Mouse (Mus musculus) neural tube, embryonic 12.5 days (tissue): Measurements from ENCODE around the gene Yipf4. TPM values are rescaled to one million over a fixed set of nuclear protein-coding genes. Genes with fewer than 3 reads are reported as not detected.
A peak's percentile ranks its signal among the peaks of the same experiment; 100 is the strongest.
"Not testable (repeated sequence)": the region's sequence is repeated elsewhere in the genome, so short reads cannot be mapped to it uniquely, and the experiment has no call there.

Source experiments
- ATAC-seq: fragments of 200-750 bp; cut with Nextera tagmentation; 2 replicates; pipeline ENCODE4 v1.8.0; 2017; ENCODE audit warnings: low read depth, mild to moderate bottlenecking, moderate TSS enrichment, moderate library complexity; ENCODE audit not compliant: low FRiP score
- H3K27ac ChIP-seq: fragments of 300-500 bp; sonication (generic); 2 replicates; pipeline ENCODE4 v1.5.1; 2016
- H3K27me3 ChIP-seq: fragments of 300-500 bp; sonication (generic); replicated peaks from 2 replicates; pipeline ENCODE4 v1.6.1; 2016; ENCODE audit warnings: mild to moderate bottlenecking
- H3K36me3 ChIP-seq: fragments of 300-500 bp; sonication (generic); 2 replicates; pipeline ENCODE4 v1.6.1; 2016; ENCODE audit warnings: mild to moderate bottlenecking
- H3K4me1 ChIP-seq: fragments of 300-500 bp; sonication (generic); 2 replicates; pipeline ENCODE4 v1.6.1; 2016
- H3K4me2 ChIP-seq: fragments of 300-500 bp; sonication (generic); replicated peaks from 2 replicates; pipeline ENCODE4 v1.6.1; 2016; ENCODE audit warnings: mild to moderate bottlenecking
- H3K4me3 ChIP-seq: fragments of 300-500 bp; sonication (generic); 2 replicates; pipeline ENCODE4 v1.5.1; 2016
- H3K9ac ChIP-seq: fragments of 300-500 bp; sonication (generic); 2 replicates; pipeline ENCODE4 v1.6.1; 2016; ENCODE audit warnings: mild to moderate bottlenecking
- H3K9me3 ChIP-seq: fragments of 300-500 bp; sonication (generic); 2 replicates; pipeline ENCODE4 v1.6.1; 2016; ENCODE audit warnings: mild to moderate bottlenecking
- whole genome bisulfite sequencing: fragments of 180-500 bp; shearing (Covaris S2); methylation state at CpG from one replicate; pipeline ENCODE4 v1.1.7; 2016; 5-methylcytosine and 5-hydroxymethylcytosine counted together
- polyA plus RNA-seq: library from polyadenylated mRNA; unstranded; fragments of >200 nt; fragmentation: Nextera tagmentation; extraction: Ambion mirVana; gene quantifications from 2 replicates; pipeline ENCODE4 v1.2.1, GENCODE M21; 2016

The Yipf4 gene
- 58.0 and 64.6 TPM in 2 replicates for polyA plus RNA-seq

DNA sequence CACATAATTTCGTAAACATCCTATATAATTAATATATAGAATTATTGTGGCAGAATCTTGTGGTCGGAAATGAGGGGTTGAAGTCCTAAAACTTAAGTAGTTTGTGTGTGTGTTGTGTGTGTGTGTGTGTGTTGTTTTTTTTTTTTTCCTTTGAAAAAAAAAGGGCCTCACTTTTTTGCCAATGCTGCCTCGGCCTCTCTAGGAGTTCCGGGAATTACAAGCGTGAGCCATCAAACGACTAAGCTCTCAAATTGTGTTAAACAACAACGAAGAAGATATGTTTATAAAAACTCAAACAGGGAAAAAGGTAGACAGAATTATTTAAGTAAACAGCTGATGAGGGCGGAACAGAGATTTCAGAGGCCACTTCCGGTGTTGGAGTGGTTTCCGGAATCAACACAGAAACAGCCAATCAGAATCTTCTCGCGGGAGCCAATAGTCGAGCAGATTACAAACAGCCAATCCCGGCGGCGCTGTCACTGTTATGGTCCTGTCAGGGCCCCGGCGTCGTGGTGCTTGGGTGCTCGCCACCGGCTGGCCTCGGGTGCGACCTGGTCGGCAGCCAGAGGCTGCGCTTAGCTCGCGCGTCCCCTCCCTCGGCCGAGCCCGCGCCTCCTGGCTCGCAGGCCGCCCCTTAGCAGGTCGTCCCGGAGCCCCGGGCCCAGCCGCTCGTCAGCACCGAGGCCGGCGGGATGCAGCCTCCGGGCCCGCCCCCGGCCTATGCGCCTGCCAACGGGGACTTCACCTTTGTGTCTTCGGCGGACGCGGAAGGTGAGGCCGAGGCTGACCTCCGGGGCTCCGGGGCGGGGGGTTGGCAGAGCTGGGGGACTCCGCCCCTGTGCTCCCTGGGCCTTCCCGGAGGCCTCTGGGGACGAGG lies at the start of gene Yipf4:
Gene Yipf4 (plus strand): TSS at position 470 of the 877 bp plus-strand sequence.
- Histone ChIP-seq H3K4me3 (peak within 1 kb of the TSS; percentile 100), H3K27me3 (no peaks in the 10 kb centered on the region), H3K9me3 (no peaks in the 10 kb centered on the region), H3K9ac (peak within 1 kb of the TSS; percentile 96), H3K27ac (peak within 1 kb of the TSS; percentile 84), H3K4me2 (peak within 1 kb of the TSS; percentile 67), H3K36me3 (peaks cover 16% of the 10 kb centered on the region), H3K4me1 (no peaks in the 10 kb centered on the region)
- ATAC-seq, result peak; percentile 100
- WGBS, result 5% methylated on average over 58 of the region's 58 CpGs

GRCm38 (mm10) chr17:74440486-74440885 lies 48.8 kb upstream of the Yipf4 start:
- H3K27ac ChIP-seq, result no peak overlapping the region
- no peak overlapping the region for H3K9ac ChIP-seq
- no peak for ATAC-seq
- no peaks in the 10 kb centered on the region for H3K36me3 ChIP-seq
- no peaks in the 10 kb centered on the region for H3K4me1 ChIP-seq
- WGBS, result 84% methylated on average over 5 of the region's 5 CpGs
- no peaks in the 10 kb centered on the region for H3K27me3 ChIP-seq
- H3K4me2 ChIP-seq, result no peak overlapping the region
- no peaks in the 10 kb centered on the region for H3K9me3 ChIP-seq
- H3K4me3 ChIP-seq, result no peak overlapping the region

DNA sequence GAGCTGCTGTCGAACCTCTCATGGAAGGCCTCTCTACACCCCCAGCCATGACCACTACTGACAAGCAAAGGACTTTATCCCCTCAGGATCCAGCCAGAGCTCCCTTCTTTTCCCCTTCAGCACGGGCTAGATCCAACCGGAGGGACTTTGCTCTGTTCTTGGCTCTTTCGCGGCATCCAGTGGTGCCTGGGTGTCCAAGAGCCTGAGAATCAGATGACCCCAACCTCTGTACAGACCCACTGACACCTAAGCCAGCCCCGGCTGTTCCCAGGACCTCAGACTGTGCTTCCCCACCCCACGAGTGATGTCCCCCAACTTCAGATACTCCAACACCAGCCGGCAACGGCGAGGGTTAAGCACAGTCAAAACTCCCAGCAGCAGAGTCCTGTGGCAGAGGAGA lies 39.5 kb upstream of the Yipf4 start:
- ATAC-seq, result no peak
- Histone ChIP-seq H3K27ac (no peak overlapping the region), H3K9ac (no peak overlapping the region), H3K36me3 (no peaks in the 10 kb centered on the region), H3K9me3 (no peaks in the 10 kb centered on the region), H3K4me3 (no peak overlapping the region), H3K4me1 (no peaks in the 10 kb centered on the region), H3K27me3 (no peaks in the 10 kb centered on the region), H3K4me2 (no peak overlapping the region)
- 89% methylated on average over 10 of the region's 10 CpGs for WGBS

DNA sequence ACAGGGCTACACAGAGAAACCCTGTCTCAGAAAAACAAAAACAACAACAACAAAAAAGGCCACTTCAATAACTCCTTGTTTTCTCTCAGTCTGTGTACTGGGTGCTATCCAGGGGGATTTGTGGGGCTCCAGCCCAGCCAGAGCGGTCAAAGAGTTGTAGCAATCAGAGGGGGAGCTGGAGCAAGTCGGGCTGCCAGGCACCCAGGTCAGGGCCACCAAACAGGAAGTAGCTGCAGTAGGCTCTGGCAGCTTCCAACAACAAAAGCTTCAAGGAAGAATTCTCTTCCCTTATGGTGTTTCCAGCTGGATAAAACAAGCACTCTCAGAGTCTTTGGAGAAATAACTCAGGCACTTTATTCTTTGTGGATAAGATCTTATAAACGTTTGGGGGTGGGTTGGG lies 35.4 kb upstream of the Yipf4 start:
- no peaks in the 10 kb centered on the region for H3K27me3 ChIP-seq
- H3K4me3 ChIP-seq, result no peak overlapping the region
- ATAC-seq, result no peak
- no peaks in the 10 kb centered on the region for H3K4me1 ChIP-seq
- no peaks in the 10 kb centered on the region for H3K36me3 ChIP-seq
- 79% methylated on average over 3 of the region's 3 CpGs for WGBS
- no peak overlapping the region for H3K4me2 ChIP-seq
- no peak overlapping the region for H3K27ac ChIP-seq
- H3K9ac ChIP-seq, result no peak overlapping the region
- no peaks in the 10 kb centered on the region for H3K9me3 ChIP-seq

DNA sequence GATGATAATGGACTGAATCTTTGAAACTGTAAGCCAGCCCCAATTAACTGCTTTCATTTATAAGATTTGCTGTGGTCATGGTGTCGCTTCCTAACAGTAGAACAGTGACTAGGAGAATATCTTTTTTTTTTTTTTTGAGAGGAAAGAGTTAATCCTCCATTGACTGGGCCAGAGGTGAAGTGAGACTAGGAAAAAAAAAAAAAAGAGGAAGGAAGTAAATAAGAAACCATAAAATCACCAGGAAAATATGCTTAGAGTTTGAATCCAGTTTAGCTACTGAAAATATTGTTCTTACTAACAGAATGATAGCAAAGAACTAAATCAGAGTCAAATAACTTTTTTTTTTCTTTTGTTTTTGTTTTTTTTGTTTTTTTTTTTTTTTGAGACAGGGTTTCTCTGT lies 34.6 kb upstream of the Yipf4 start:
- Histone ChIP-seq H3K9ac (no peak overlapping the region), H3K9me3 (no peaks in the 10 kb centered on the region), H3K27ac (no peak overlapping the region), H3K4me2 (no peak overlapping the region), H3K36me3 (no peaks in the 10 kb centered on the region), H3K4me1 (no peaks in the 10 kb centered on the region), H3K4me3 (no peak overlapping the region), H3K27me3 (no peaks in the 10 kb centered on the region)
- no peak for ATAC-seq
- WGBS, result 98% methylated on average over 1 of the region's 1 CpGs

GRCm38 (mm10) chr17:74455426-74455825 lies 33.9 kb upstream of the Yipf4 start:
- no peak for ATAC-seq

DNA sequence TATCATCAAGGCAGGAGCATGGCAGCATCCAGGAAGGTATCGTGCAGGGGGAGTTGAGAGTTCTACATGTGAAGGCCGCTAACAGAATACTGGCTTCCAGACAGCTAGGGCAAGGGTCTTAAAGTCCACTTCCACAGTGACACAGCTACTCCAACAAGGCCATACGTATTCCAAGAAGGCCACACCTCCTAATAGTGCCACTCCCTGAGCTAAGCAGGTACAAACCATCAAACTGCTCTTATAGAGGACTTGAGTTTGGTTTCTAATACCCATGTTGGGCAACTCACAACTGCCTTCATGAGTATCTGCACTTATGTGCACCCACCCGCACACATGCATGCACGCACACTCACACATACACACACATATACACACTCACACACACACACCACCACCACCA lies 32.5 kb upstream of the Yipf4 start:
- no peak for ATAC-seq
- Histone ChIP-seq H3K27ac (no peak overlapping the region), H3K4me1 (no peaks in the 10 kb centered on the region), H3K4me2 (no peak overlapping the region), H3K9ac (no peak overlapping the region), H3K4me3 (no peak overlapping the region), H3K27me3 (no peaks in the 10 kb centered on the region), H3K36me3 (no peaks in the 10 kb centered on the region), H3K9me3 (no peaks in the 10 kb centered on the region)
- 92% methylated on average over 5 of the region's 5 CpGs for WGBS

More at GRCm38 (mm10) chr17:74455426-74455825, 33.9 kb upstream of the Yipf4 start:
- H3K4me1 ChIP-seq, result no peaks in the 10 kb centered on the region
- H3K9ac ChIP-seq, result no peak overlapping the region
- H3K4me2 ChIP-seq, result no peak overlapping the region
- 82% methylated on average over 4 of the region's 4 CpGs for WGBS
- H3K36me3 ChIP-seq, result no peaks in the 10 kb centered on the region
- H3K4me3 ChIP-seq, result no peak overlapping the region
- H3K9me3 ChIP-seq, result no peaks in the 10 kb centered on the region
- no peak overlapping the region for H3K27ac ChIP-seq
- H3K27me3 ChIP-seq, result no peaks in the 10 kb centered on the region

DNA sequence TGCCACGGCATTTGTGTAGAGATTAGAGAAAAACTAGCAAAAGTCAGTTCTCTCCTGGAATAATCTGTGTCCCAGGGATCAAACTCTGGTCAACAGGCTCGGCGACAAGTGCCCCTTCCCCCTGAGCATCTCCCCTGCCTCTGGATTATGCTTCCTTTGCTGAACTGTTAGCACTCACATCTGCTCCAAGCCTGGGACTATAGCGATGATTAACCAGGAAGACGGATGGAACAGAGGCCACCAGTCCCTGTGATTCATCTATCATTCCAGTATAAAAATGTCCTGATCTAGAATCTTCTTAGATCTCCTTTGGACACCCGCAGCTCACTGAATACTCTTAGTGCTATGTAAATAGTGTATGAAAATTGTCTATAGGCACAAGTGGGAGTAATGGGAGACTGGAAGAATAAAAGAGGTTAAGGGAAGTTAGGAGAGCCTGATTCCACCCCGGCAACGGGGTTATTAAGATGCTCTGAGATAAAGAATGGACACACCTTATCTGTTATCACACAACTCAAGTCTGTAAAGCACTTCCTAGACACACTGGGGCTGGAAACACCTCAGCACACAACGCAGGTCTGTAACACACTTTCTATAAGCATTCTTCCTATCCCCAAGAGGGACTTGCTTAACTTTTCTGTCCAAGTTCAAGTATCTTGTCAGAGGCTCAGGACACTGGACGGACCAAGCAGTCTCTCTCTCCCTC lies 31.2 kb upstream of the Yipf4 start:
- Histone ChIP-seq H3K4me2 (no peak overlapping the region), H3K27me3 (no peaks in the 10 kb centered on the region), H3K27ac (no peak overlapping the region), H3K4me1 (no peaks in the 10 kb centered on the region), H3K36me3 (no peaks in the 10 kb centered on the region), H3K9me3 (no peaks in the 10 kb centered on the region), H3K9ac (no peak overlapping the region), H3K4me3 (no peak overlapping the region)
- no peak for ATAC-seq
- 79% methylated on average over 10 of the region's 10 CpGs for WGBS

- H3K27ac ChIP-seq, result no peak within 1 kb of the TSS
- no peaks in the 10 kb centered on the region for H3K36me3 ChIP-seq
- H3K4me3 ChIP-seq, result no peak within 1 kb of the TSS
- H3K4me2 ChIP-seq, result no peak within 1 kb of the TSS
- ATAC-seq, result no peak
- no peaks in the 10 kb centered on the region for H3K27me3 ChIP-seq
- WGBS, result 50% methylated on average over 8 of the region's 8 CpGs
- no peak within 1 kb of the TSS for H3K9ac ChIP-seq
- H3K9me3 ChIP-seq, result no peaks in the 10 kb centered on the region
- H3K4me1 ChIP-seq, result no peaks in the 10 kb centered on the region
These were observed 30.4 kb upstream of the Yipf4 start, which contains the start of gene Nlrc4 for GRCm38 (mm10) chr17:74458711-74459408. Gene Nlrc4, minus strand, starts transcription at chr17:74459142.

- no peak for ATAC-seq
- H3K9ac ChIP-seq, result no peak overlapping the region
These were observed 25.8 kb upstream of the Yipf4 start for GRCm38 (mm10) chr17:74463510-74463909.

GRCm38 (mm10) chr17:74467981-74468380 lies 21.3 kb upstream of the Yipf4 start:
- not testable (repeated sequence) for H3K4me3 ChIP-seq
- WGBS, result 88% methylated on average over 2 of the region's 2 CpGs

More at GRCm38 (mm10) chr17:74463510-74463909, 25.8 kb upstream of the Yipf4 start:
- no peak overlapping the region for H3K4me2 ChIP-seq
- no peaks in the 10 kb centered on the region for H3K36me3 ChIP-seq
- H3K4me1 ChIP-seq, result no peaks in the 10 kb centered on the region
- no peak overlapping the region for H3K27ac ChIP-seq
- no peak overlapping the region for H3K4me3 ChIP-seq
- H3K9me3 ChIP-seq, result no peaks in the 10 kb centered on the region
- H3K27me3 ChIP-seq, result no peaks in the 10 kb centered on the region

DNA sequence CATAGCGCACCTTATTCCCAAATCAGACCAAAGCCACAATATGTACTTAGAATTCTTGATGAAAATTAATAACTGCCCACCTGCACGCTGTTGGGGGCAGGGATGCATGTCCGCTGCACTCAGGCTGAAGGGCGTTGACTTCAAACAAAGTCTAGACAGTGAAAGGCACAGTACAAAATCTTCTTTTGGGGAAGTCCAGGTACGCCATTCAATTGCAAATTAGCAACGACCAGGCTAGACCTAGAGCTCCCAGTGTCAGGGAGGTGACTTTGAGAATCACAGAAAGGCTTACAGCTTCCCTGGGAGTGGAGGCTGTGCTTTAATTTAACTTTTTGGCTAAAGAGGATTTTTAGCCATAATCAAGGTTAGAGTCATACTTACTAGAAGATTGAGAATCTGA lies 19.2 kb upstream of the Yipf4 start:
- H3K9ac ChIP-seq, H3K27ac ChIP-seq, H3K4me3 ChIP-seq, H3K9me3 ChIP-seq, H3K36me3 ChIP-seq, ATAC-seq, H3K4me1 ChIP-seq, H3K4me2 ChIP-seq, H3K27me3 ChIP-seq: not testable (repeated sequence)
- 82% methylated on average over 6 of the region's 6 CpGs for WGBS

More at GRCm38 (mm10) chr17:74467981-74468380, 21.3 kb upstream of the Yipf4 start:
- not testable (repeated sequence) for H3K27me3 ChIP-seq, H3K9me3 ChIP-seq, H3K4me1 ChIP-seq, H3K27ac ChIP-seq, H3K36me3 ChIP-seq, ATAC-seq, H3K4me2 ChIP-seq, H3K9ac ChIP-seq
